Mouse (Mus musculus) spleen, adult 10 weeks (tissue): Measurements from ENCODE around the gene Commd1. TPM values are rescaled to one million over a fixed set of nuclear protein-coding genes. Genes with fewer than 3 reads are reported as not detected.

Experiments used
- polyA plus RNA-seq: library from polyadenylated mRNA; stranded (reverse); fragments of 350-450 nt; fragmentation: Illumina TruSeq; extraction: RNeasy Lipid Tissue Mini Kit (QIAGEN cat#74804); gene quantifications from one replicate; pipeline ENCODE4 v1.2.3, GENCODE M21; 2015; ENCODE audit warnings: low replicate concordance; ENCODE audit not compliant: insufficient read depth

Gene Commd1
- polyA plus RNA-seq = 72.2 TPM

DNA sequence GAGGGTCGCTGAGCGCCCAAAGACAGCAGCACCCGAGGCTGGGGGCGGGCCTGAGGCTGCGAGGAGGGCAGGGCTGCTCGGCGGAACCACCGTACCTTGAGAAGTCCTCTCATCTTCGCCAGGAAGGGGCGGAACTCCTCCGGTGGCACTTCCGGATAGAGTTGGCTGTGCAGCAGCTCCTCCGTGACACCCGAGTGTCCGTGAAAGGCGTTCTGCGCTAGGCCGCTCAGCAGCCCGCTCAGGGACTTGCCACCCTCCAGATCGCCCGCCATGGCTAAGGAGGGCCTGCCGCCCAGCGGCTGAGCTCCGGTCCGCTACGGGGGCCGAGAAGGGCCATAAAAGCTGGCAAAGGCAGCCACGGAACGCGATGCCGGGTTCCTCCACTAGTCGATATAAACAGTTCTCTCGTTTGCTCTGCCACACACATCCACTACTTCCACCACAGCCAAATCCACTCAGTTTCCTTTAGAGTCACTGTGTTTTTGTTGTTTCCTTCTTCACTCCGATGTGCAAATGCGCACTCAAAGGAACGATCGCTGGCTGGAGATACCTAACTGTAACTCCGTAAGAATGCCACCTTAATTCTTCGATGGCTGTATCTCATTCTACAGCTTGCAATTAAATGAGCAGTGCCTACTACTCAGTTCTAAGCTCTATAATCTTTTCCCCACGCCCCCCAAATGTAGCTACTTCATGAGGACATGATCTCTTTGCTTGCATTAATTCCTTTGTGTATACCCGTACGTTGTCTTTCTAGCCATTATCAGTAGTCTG is at the start of gene Commd1, which contains the start of gene Gm28048:
TSS of gene Commd1 (minus strand) at position 399 of the 774 bp plus-strand sequence.
TSS of gene Gm28048 (minus strand) at position 107 of the 774 bp plus-strand sequence.

DNA sequence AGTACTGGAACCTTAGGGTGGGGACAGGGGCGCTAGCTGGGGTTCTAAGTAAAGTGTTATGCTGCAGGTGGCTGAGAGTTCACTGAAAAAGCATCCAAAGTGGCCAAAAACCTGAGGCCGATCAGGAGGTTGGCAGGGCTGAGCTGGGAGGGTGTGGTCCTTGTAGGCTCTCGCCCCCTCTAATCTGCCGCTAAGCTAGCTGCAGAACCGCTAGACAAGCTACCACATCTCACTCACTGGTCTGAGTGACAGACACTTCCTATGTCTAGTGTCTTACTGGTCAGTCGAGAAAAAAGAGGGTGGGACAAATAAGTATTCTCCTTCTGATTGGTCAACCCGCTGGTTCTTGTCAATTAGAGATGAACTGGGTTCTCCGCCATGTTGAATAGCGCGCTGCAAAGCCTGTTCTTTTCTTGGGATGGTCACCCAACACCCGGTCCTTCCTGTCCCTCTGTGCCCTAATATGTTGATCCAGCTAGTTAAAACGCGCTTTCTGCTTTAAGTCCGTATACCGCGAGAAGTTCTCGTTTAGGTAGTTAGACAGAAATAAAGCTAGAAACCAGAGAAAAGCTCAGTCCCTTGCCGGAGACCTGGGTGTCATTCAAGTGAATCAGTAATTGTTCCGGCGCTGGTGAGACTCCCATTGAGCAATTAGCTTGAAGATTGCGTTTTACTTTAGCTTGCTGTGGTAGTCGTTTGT is 25.4 kb upstream of the Commd1 start, which contains the start of gene Fam161a:
TSS of gene Fam161a (plus strand) at position 51 of the 700 bp plus-strand sequence.

DNA sequence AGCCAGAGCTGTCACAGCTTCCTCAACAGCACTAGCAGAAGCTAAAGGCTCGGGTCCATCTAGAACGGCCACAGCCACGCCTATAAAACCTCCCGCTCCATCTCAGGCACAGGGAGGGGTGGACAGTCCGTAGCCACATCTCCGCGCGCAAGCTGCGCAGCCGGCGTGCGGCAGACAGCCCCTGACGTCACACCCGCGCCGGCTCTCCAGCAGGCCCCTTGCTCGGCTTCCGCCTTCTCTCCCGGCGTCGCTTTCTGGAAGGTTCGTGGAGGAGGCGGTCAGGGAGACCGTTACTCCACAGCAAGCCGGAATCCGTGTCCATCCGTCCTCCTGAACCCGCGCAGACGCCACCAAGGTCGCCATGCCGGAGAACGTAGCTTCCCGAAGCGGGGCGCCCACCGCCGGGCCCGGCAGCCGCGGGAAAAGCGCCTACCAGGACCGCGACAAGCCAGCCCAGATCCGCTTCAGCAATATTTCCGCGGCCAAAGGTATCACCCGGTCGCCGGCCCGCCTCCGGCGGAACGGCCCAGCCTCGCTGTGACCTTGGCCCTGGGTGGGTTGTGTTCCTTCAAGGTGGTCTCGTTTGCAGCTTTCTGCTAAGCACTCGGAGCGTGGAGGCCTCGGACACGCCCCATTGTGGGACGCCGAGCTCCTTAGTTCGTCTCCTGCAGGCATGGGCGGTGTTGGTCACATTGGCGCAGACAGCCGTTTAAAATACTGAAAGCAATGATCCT is 8.4 kb upstream of the Commd1 start, which contains the start of gene Cct4:
TSS of gene Cct4 (plus strand) at position 127 of the 734 bp plus-strand sequence.

DNA sequence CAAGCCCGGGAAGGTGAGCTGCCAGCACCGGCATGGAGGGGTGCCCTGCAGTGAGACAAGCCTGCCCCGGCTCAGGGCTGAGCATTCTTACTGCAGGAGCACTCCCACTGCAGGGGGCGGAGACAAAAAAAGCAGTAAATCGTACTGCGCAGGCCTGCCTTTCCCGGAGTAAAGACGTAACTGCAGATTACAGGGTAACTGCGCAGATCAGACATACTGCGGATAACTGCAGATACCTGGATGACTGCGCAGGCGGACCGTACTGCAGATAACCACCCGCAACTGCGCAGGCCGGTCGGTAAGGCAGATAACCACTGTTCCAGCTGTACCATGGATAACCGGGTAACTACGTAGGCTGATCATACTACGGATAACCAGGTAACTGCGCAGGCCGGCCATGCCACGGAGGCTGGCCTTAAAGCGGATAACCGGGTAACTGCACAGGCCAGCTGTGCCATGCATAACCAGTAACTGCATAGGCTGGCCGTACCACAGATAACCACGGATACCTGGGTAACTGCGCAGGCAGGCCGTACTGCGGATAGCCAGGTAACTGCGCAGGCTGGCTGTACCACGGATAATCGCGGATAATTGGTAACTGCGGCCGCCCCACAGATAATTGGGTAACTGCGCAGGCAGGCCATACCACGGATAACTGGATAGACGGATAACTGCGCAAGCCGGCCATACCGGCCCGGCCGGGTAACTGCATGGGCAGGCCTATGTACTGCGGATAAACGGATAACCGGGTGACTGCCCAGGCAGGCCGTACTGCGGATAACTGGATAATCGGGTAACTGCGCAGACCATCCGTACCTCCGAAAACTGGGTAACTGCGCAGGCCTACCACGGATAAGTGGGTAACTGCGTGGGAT is 10.1 kb downstream of the Commd1 start, which contains the start of gene Zrsr1:
TSS of gene Zrsr1 (plus strand) at position 171 of the 875 bp plus-strand sequence.

DNA sequence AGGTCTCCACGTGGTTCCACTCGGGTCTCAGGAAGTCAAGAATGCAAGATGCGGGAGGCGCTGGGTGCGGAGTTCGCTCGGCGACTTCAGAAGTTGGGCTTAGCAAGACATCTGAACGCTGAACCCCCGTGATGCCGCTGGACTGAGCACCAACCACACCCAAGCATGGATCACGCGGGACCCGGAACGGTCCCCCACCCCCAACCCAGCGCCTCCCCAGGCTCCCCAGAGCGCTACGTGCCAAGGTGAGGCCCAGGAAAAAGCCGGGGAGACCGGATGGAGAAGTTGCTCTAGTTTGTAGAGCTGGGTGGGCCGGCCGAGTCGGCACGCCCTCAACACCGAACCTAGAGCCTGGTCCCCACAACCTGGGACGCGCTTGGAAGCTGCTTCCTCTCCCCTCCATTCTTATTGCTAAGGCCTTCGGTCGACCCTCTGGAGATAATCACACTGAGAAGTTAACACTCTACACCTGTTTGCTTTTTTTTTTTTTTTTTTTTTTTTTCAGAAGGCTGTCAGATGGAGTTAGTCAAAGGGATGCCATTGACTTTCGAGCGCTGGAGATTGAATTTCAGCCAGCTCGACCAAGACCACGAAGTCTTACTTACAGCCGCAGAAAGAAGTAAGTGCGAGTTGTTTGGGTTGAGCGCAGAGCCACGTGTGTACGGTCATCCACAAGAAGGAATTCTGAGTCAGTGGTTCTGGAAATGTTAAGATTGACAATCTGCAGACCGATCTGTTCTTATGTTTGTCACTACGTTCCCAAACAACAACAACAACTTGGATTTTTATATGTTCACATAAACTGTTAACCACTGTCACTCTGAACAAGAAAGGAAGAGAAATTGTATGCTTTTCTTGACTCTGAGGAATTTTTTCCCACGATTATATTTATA is 121.6 kb downstream of the Commd1 start, which contains the start of gene B3gnt2:
TSS of gene B3gnt2 (minus strand) at position 627 of the 893 bp plus-strand sequence.

Other genes starting within 250 kb of the Commd1 start
- 69.6 TPM for gene B3gnt2, start 121.4 kb downstream of the Commd1 start, polyA plus RNA-seq
- gene Zrsr1, start 10.4 kb downstream of the Commd1 start, polyA plus RNA-seq = 55.2 TPM
- gene Gm28048, start 292 bp downstream of the Commd1 start, polyA plus RNA-seq = 59.6 TPM
- 298 TPM for gene Cct4, start 8.1 kb upstream of the Commd1 start, polyA plus RNA-seq
- 3.5 TPM for gene Fam161a, start 25.1 kb upstream of the Commd1 start, polyA plus RNA-seq